Mouse (Mus musculus) olfactory bulb, adult 2 months (tissue): ENCODE measurements around the gene Rfx8.

ENCODE experiments used
- CTCF ChIP-seq: fragments of 200-500 bp; IDR thresholded peaks from 2 replicates; pipeline ENCODE4 v1.5.1; 2012; ENCODE audit warnings: low read depth, mild to moderate bottlenecking, low read length, moderate library complexity; ENCODE audit not compliant: insufficient read depth
- POLR2A ChIP-seq: fragments of 200-500 bp; IDR thresholded peaks from 2 replicates; pipeline ENCODE4 v1.6.1; 2012; ENCODE audit warnings: mild to moderate bottlenecking, low read depth, low read length, moderate library complexity; ENCODE audit not compliant: insufficient read depth

- TF ChIP-seq POLR2A (no peak), CTCF (no peak)
Measured at GRCm38 (mm10) chr1:39768017-39768416, 47.2 kb upstream of the Rfx8 start.
